Mouse (Mus musculus): ENCODE data around the gene Mertk.
"Not testable (repeated sequence)": the region's sequence is repeated elsewhere in the genome, so short reads cannot be mapped to it uniquely, and the experiment has no call there.

Gene Mertk

GRCm38 (mm10) chr2:128698693-128699181, at the start of gene Mertk:
Mertk (plus strand) TSS chr2:128698956.
- DNase-seq (ENCODE audit: extremely low spot score, low read depth, low spot score): peak; percentile 77

GRCm38 (mm10) chr2:128680661-128681060, 18.1 kb upstream of the Mertk start:
- no peak for DNase-seq (ENCODE audit: extremely low spot score, low read depth, low spot score)

- peak; percentile 86 for DNase-seq (ENCODE audit: extremely low spot score, low read depth, low spot score)
Observed at GRCm38 (mm10) chr2:128686921-128687557, 11.7 kb upstream of the Mertk start, which contains the start of gene Anapc1. Anapc1 (minus strand) TSS chr2:128687391.

- DNase-seq (ENCODE audit: extremely low spot score, low read depth, low spot score): no peak
Observed at GRCm38 (mm10) chr2:128687558-128688120, 11.1 kb upstream of the Mertk start.

GRCm38 (mm10) chr2:128692336-128692735, 6.4 kb upstream of the Mertk start:
- no peak for DNase-seq (ENCODE audit: extremely low spot score, low read depth, low spot score)

- DNase-seq (ENCODE audit: extremely low spot score, low read depth, low spot score): no peak
Observed at GRCm38 (mm10) chr2:128692771-128693170, 6.0 kb upstream of the Mertk start.

- no peak for DNase-seq (ENCODE audit: extremely low spot score, low read depth, low spot score)
Observed at GRCm38 (mm10) chr2:128693236-128693635, 5.5 kb upstream of the Mertk start.

GRCm38 (mm10) chr2:128693828-128694227, 4.9 kb upstream of the Mertk start:
- DNase-seq (ENCODE audit: extremely low spot score, low read depth, low spot score): not testable (repeated sequence)

- no peak for DNase-seq (ENCODE audit: extremely low spot score, low read depth, low spot score)
Observed at GRCm38 (mm10) chr2:128694548-128694947, 4.2 kb upstream of the Mertk start.

- no peak for DNase-seq (ENCODE audit: extremely low spot score, low read depth, low spot score)
Observed at GRCm38 (mm10) chr2:128696426-128696825, 2.3 kb upstream of the Mertk start.

GRCm38 (mm10) chr2:128697047-128697446, 1.7 kb upstream of the Mertk start:
- DNase-seq (ENCODE audit: extremely low spot score, low read depth, low spot score): no peak

GRCm38 (mm10) chr2:128697566-128697965, 1.2 kb upstream of the Mertk start:
- DNase-seq (ENCODE audit: extremely low spot score, low read depth, low spot score): no peak

- DNase-seq (ENCODE audit: extremely low spot score, low read depth, low spot score): peak; percentile 73
Observed at GRCm38 (mm10) chr2:128698140-128698692, 540 bp upstream of the Mertk start.

- no peak for DNase-seq (ENCODE audit: extremely low spot score, low read depth, low spot score)
Observed at GRCm38 (mm10) chr2:128699201-128699885, 587 bp downstream of the Mertk start.

- no peak for DNase-seq (ENCODE audit: extremely low spot score, low read depth, low spot score)
Observed at GRCm38 (mm10) chr2:128704474-128704873, 5.7 kb downstream of the Mertk start.

GRCm38 (mm10) chr2:128709264-128709663, 10.5 kb downstream of the Mertk start:
- peak; percentile 57 for DNase-seq (ENCODE audit: extremely low spot score, low read depth, low spot score)

GRCm38 (mm10) chr2:128710609-128711008, 11.9 kb downstream of the Mertk start:
- no peak for DNase-seq (ENCODE audit: extremely low spot score, low read depth, low spot score)

- peak; percentile 68 for DNase-seq (ENCODE audit: extremely low spot score, low read depth, low spot score)
Observed at GRCm38 (mm10) chr2:128712940-128713339, 14.2 kb downstream of the Mertk start.

GRCm38 (mm10) chr2:128713548-128714003, 14.8 kb downstream of the Mertk start:
- DNase-seq (ENCODE audit: extremely low spot score, low read depth, low spot score): peak; percentile 97

GRCm38 (mm10) chr2:128714724-128715241, 16.0 kb downstream of the Mertk start:
- peak; percentile 69 for DNase-seq (ENCODE audit: extremely low spot score, low read depth, low spot score)

- no peak for DNase-seq (ENCODE audit: extremely low spot score, low read depth, low spot score)
Observed at GRCm38 (mm10) chr2:128715979-128716378, 17.2 kb downstream of the Mertk start.
